Mouse (Mus musculus): Measurements from ENCODE around the gene Ccdc110.

Gene Ccdc110

GRCm38 (mm10) chr8:45934582-45935014 is at the start of gene Ccdc110:
Gene Ccdc110, plus strand, starts transcription at chr8:45934619.
- DNase-seq (ENCODE audit: extremely low spot score, low read depth, low spot score), result peak; percentile 88

- DNase-seq (ENCODE audit: extremely low spot score, low read depth, low spot score), result peak; percentile 50
Observed at GRCm38 (mm10) chr8:45885202-45885685, 49.2 kb upstream of the Ccdc110 start, which contains the start of gene Pdlim3. Gene Pdlim3, plus strand, starts transcription at chr8:45885461.

GRCm38 (mm10) chr8:45885775-45886174 is 48.6 kb upstream of the Ccdc110 start:
- DNase-seq (ENCODE audit: extremely low spot score, low read depth, low spot score), result no peak

GRCm38 (mm10) chr8:45889737-45890136 is 44.7 kb upstream of the Ccdc110 start:
- no peak for DNase-seq (ENCODE audit: extremely low spot score, low read depth, low spot score)

- DNase-seq (ENCODE audit: extremely low spot score, low read depth, low spot score), result no peak
Observed at GRCm38 (mm10) chr8:45896590-45896989, 37.8 kb upstream of the Ccdc110 start.

- DNase-seq (ENCODE audit: extremely low spot score, low read depth, low spot score), result no peak
Observed at GRCm38 (mm10) chr8:45899783-45900182, 34.6 kb upstream of the Ccdc110 start.

GRCm38 (mm10) chr8:45901626-45902025 is 32.8 kb upstream of the Ccdc110 start:
- no peak for DNase-seq (ENCODE audit: extremely low spot score, low read depth, low spot score)

- DNase-seq (ENCODE audit: extremely low spot score, low read depth, low spot score), result no peak
Observed at GRCm38 (mm10) chr8:45903659-45904058, 30.8 kb upstream of the Ccdc110 start.

- no peak for DNase-seq (ENCODE audit: extremely low spot score, low read depth, low spot score)
Observed at GRCm38 (mm10) chr8:45905591-45906250, 28.7 kb upstream of the Ccdc110 start.

GRCm38 (mm10) chr8:45906251-45906619 is 28.2 kb upstream of the Ccdc110 start:
- DNase-seq (ENCODE audit: extremely low spot score, low read depth, low spot score), result no peak

GRCm38 (mm10) chr8:45913707-45914106 is 20.7 kb upstream of the Ccdc110 start:
- DNase-seq (ENCODE audit: extremely low spot score, low read depth, low spot score), result no peak

GRCm38 (mm10) chr8:45916496-45916895 is 17.9 kb upstream of the Ccdc110 start:
- no peak for DNase-seq (ENCODE audit: extremely low spot score, low read depth, low spot score)

GRCm38 (mm10) chr8:45917040-45917679 is 17.3 kb upstream of the Ccdc110 start:
- no peak for DNase-seq (ENCODE audit: extremely low spot score, low read depth, low spot score)

- no peak for DNase-seq (ENCODE audit: extremely low spot score, low read depth, low spot score)
Observed at GRCm38 (mm10) chr8:45918891-45919290, 15.5 kb upstream of the Ccdc110 start.

GRCm38 (mm10) chr8:45920392-45920791 is 14.0 kb upstream of the Ccdc110 start:
- no peak for DNase-seq (ENCODE audit: extremely low spot score, low read depth, low spot score)

GRCm38 (mm10) chr8:45922116-45922515 is 12.3 kb upstream of the Ccdc110 start:
- DNase-seq (ENCODE audit: extremely low spot score, low read depth, low spot score), result no peak

- DNase-seq (ENCODE audit: extremely low spot score, low read depth, low spot score), result no peak
Observed at GRCm38 (mm10) chr8:45936986-45937385, 2.6 kb downstream of the Ccdc110 start.

- no peak for DNase-seq (ENCODE audit: extremely low spot score, low read depth, low spot score)
Observed at GRCm38 (mm10) chr8:45946283-45946682, 11.9 kb downstream of the Ccdc110 start.

- DNase-seq (ENCODE audit: extremely low spot score, low read depth, low spot score), result no peak
Observed at GRCm38 (mm10) chr8:45950622-45951021, 16.2 kb downstream of the Ccdc110 start.

- no peak for DNase-seq (ENCODE audit: extremely low spot score, low read depth, low spot score)
Observed at GRCm38 (mm10) chr8:45970894-45971293, 36.5 kb downstream of the Ccdc110 start.

- no peak for DNase-seq (ENCODE audit: extremely low spot score, low read depth, low spot score)
Observed at GRCm38 (mm10) chr8:45973988-45974505, 39.6 kb downstream of the Ccdc110 start.
